Mouse (Mus musculus): ENCODE results near the gene Lrrc72.

DNA sequence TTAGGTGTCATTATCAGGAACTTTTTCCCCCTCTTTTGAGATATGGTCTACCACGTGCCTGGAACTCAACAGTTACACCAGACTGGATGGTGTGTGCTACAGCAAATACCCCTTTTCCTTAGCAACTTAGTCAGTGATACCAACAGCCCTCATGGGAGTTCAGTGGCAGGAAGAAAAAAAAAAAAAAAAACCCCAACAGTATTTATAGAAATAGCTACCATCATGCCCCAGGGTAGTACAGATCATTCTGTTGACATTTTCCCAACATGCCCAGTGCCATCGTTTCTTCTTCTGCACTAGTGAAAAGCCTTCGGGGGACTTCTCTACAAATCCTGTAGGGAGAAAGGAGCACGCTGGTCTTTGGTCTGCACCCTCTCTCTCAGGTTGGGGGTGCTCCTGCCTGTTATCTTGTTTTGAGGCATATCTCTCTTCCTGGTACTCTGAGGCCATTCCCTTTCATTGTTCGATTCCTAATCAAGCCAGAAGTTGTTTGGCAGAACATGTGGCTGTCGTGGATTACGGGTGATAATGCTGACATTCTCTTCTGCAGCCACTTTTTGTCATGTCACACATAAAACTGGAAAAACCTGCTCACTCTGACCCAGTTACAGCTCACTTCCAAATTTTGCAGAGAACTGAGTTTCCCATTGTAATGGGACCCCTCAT is 88.9 kb downstream of the Lrrc72 start:
- no peak for TF ChIP-seq CTCF (IDR thresholded peaks at IDR 0.05; ENCODE audit: low read depth, low read length)
- TF ChIP-seq POLR2A (IDR thresholded peaks at IDR 0.05; ENCODE audit: borderline replicate concordance, low read depth, low read length), result no peak

Measured in bone marrow macrophage, adult 2 months (primary cell).